Mouse (Mus musculus) thymus, adult 2 months (tissue): ENCODE results near the gene Ttll9. TPM values are rescaled to one million over a fixed set of nuclear protein-coding genes. Genes with fewer than 3 reads are reported as not detected.

Experiments used
- DNase-seq: peaks from one replicate; pipeline ENCODE4 v3.0.0; 2021
- H3K27ac ChIP-seq: fragments of 200-500 bp; 2 replicates; pipeline ENCODE4 v1.5.1; 2012; ENCODE audit warnings: low read length, control low read depth; ENCODE audit not compliant: control insufficient read depth, insufficient read depth
- H3K27me3 ChIP-seq: fragments of 200-500 bp; 2 replicates; pipeline ENCODE4 v1.6.1; 2012; ENCODE audit warnings: mild to moderate bottlenecking, low read length, moderate library complexity, mixed read lengths; ENCODE audit not compliant: control insufficient read depth, insufficient read depth
- H3K36me3 ChIP-seq: fragments of 200-500 bp; 2 replicates; pipeline ENCODE4 v1.6.1; 2012; ENCODE audit warnings: mild to moderate bottlenecking, low read length, moderate library complexity; ENCODE audit not compliant: control insufficient read depth, insufficient read depth
- H3K4me1 ChIP-seq: fragments of 200-500 bp; replicated peaks from 2 replicates; pipeline ENCODE4 v1.6.1; 2012; ENCODE audit warnings: low read length; ENCODE audit not compliant: control insufficient read depth, insufficient read depth
- H3K4me3 ChIP-seq: fragments of 200-500 bp; 2 replicates; pipeline ENCODE4 v1.5.1; 2012; ENCODE audit warnings: mild to moderate bottlenecking, low read length, control low read depth, moderate library complexity; ENCODE audit not compliant: control insufficient read depth, insufficient read depth
- CTCF ChIP-seq: fragments of 200-500 bp; IDR thresholded peaks from 2 replicates; pipeline ENCODE4 v1.5.1; 2012; ENCODE audit warnings: mild to moderate bottlenecking, control low read depth, low read length, moderate library complexity, borderline replicate concordance; ENCODE audit not compliant: control insufficient read depth, poor library complexity, insufficient read depth; ENCODE audit errors: extremely low read depth
- POLR2A ChIP-seq: fragments of 200-500 bp; IDR thresholded peaks from 2 replicates; pipeline ENCODE4 v1.6.1; 2012; ENCODE audit warnings: mild to moderate bottlenecking, low read length, control low read depth, moderate library complexity; ENCODE audit not compliant: control insufficient read depth, poor library complexity, insufficient read depth; ENCODE audit errors: extremely low read depth
- WGBS: fragments of 180-500 bp; shearing (Covaris S2); methylation state at CpG from one replicate; pipeline ENCODE4 v1.1.7; 2018; 5-methylcytosine and 5-hydroxymethylcytosine counted together
- polyA plus RNA-seq: library from polyadenylated mRNA; depleted of rRNA; stranded (reverse); fragments of >200 nt; gene quantifications from 2 replicates; pipeline ENCODE4 v1.2.3, GENCODE M21; 2012; rRNA removed

Ttll9 gene
- 2.0 and 2.1 TPM in 2 replicates for polyA plus RNA-seq

- peak; percentile 16 for DNase-seq
- 1% methylated on average over 34 of the region's 34 CpGs for WGBS
- no peaks in the 10 kb centered on the region for H3K36me3 ChIP-seq
- peak within 1 kb of the TSS; percentile 34 for H3K4me3 ChIP-seq
- no peaks in the 10 kb centered on the region for H3K27me3 ChIP-seq
- H3K27ac ChIP-seq: no peak within 1 kb of the TSS
- TF ChIP-seq CTCF (no peak), POLR2A (no peak)
- 0 out of 2 replicates have a peak, but pooled peaks cover 4% of the 10 kb centered on the region for H3K4me1 ChIP-seq
Observed at GRCm38 (mm10) chr2:152962091-152962793, at the start of gene Ttll9. Gene Ttll9, plus strand, starts transcription at chr2:152962485.

GRCm38 (mm10) chr2:152913471-152913870 is 48.8 kb upstream of the Ttll9 start:
- no peaks in the 10 kb centered on the region; the same call in 1 of the 2 replicates for H3K27me3 ChIP-seq
- no peak overlapping the region for H3K27ac ChIP-seq
- H3K4me3 ChIP-seq: no peak overlapping the region
- no peak for DNase-seq
- H3K4me1 ChIP-seq: no peaks in the 10 kb centered on the region
- no peaks in the 10 kb centered on the region for H3K36me3 ChIP-seq
- WGBS: 73% methylated on average over 7 of the region's 7 CpGs
- TF ChIP-seq CTCF: no peak
- TF ChIP-seq POLR2A: no peak

- peak; percentile 87 for TF ChIP-seq CTCF
- TF ChIP-seq POLR2A: no peak
- WGBS: 6% methylated on average over 18 of the region's 18 CpGs
- Histone ChIP-seq H3K4me1 (no peaks in the 10 kb centered on the region), H3K4me3 (no peak overlapping the region), H3K27me3 (no peaks in the 10 kb centered on the region; the same call in 1 of the 2 replicates), H3K27ac (no peak overlapping the region), H3K36me3 (no peaks in the 10 kb centered on the region)
- peak; percentile 77 for DNase-seq
Observed at GRCm38 (mm10) chr2:152914310-152915120, 47.8 kb upstream of the Ttll9 start.

- Histone ChIP-seq H3K4me3 (no peak overlapping the region), H3K4me1 (no peaks in the 10 kb centered on the region), H3K27ac (no peak overlapping the region), H3K36me3 (no peaks in the 10 kb centered on the region), H3K27me3 (no peaks in the 10 kb centered on the region; the same call in 1 of the 2 replicates)
- no peak for DNase-seq
- TF ChIP-seq CTCF (no peak), POLR2A (no peak)
- WGBS: 38% methylated on average over 4 of the region's 4 CpGs
Observed at GRCm38 (mm10) chr2:152915453-152915852, 46.8 kb upstream of the Ttll9 start.

- no peak overlapping the region for H3K27ac ChIP-seq
- no peak overlapping the region for H3K4me3 ChIP-seq
- TF ChIP-seq POLR2A (no peak), CTCF (no peak)
- no peak for DNase-seq
- H3K4me1 ChIP-seq: no peaks in the 10 kb centered on the region
- 73% methylated on average over 5 of the region's 5 CpGs for WGBS
- H3K27me3 ChIP-seq: no peaks in the 10 kb centered on the region; the same call in 1 of the 2 replicates
- H3K36me3 ChIP-seq: no peaks in the 10 kb centered on the region
Observed at GRCm38 (mm10) chr2:152916111-152916510, 46.2 kb upstream of the Ttll9 start.

- Histone ChIP-seq H3K27ac (no peak overlapping the region), H3K4me1 (no peaks in the 10 kb centered on the region), H3K4me3 (no peak overlapping the region), H3K27me3 (no peaks in the 10 kb centered on the region), H3K36me3 (no peaks in the 10 kb centered on the region)
- DNase-seq: no peak
- 89% methylated on average over 9 of the region's 9 CpGs for WGBS
- TF ChIP-seq POLR2A: no peak
- no peak for TF ChIP-seq CTCF
Observed at GRCm38 (mm10) chr2:152917671-152918070, 44.6 kb upstream of the Ttll9 start.
